Mouse (Mus musculus) myocyte (in vitro differentiated cells): ENCODE results near the gene 9930021J03Rik.

Experiments used
- CEBPB ChIP-seq: IDR thresholded peaks from 2 replicates; pipeline ENCODE4 v1.6.1; 2011; ENCODE audit warnings: mild to moderate bottlenecking, moderate library complexity; ENCODE audit not compliant: poor library complexity, insufficient read depth, severe bottlenecking
- POLR2A ChIP-seq: IDR thresholded peaks from one replicate; pipeline ENCODE4 v1.6.1; 2011; ENCODE audit warnings: low read depth, mild to moderate bottlenecking, control low read depth, moderate library complexity; ENCODE audit not compliant: insufficient read length
- USF1 ChIP-seq: IDR thresholded peaks from one replicate; pipeline ENCODE4 v1.6.1; 2011; ENCODE audit warnings: low read depth, mild to moderate bottlenecking, control low read depth, moderate library complexity

DNA sequence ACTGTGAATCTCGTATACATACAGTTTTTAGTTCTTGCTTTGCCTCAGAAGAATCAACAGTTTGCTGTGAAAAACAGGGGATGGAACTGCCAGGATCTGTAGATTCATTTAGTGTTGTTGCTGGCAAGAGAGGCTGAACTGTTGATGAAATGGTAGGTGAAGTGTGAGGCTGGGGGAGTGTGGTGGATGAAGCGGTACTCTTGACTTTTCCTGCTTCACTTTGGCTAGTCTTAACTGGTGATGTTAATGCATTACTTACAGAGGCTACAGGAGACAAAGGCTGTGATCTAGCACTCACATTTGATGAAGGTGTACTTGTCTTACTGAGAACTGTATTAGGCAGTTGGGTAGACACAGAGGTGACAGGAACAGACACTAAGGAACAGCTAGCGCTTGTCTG is 87.3 kb downstream of the 9930021J03Rik start:
- TF ChIP-seq POLR2A (no peak), USF1 (no peak), CEBPB (no peak)
